Mouse (Mus musculus) megakaryocyte, embryonic 14.5 days (primary cell): ENCODE measurements at regions not wholly inside any gene's neighbourhood (a gene's known extent, or its start where the extent isn't known, plus 50 kb on each side); places are given as distances from the start of the nearest gene placed in this dataset.

ENCODE experiments used
- FLI1 ChIP-seq: IDR thresholded peaks from 2 replicates; pipeline ENCODE4 v1.6.1; 2012; ENCODE audit warnings: low read length, inconsistent platforms, mixed read lengths
- GATA1 ChIP-seq: IDR thresholded peaks from 3 replicates; pipeline ENCODE4 v1.6.1; 2012; ENCODE audit warnings: mixed read lengths, low read length, inconsistent platforms, borderline replicate concordance

- TF ChIP-seq FLI1, result no peak
- no peak for TF ChIP-seq GATA1
These were observed 61.8 kb downstream of the Fam43a start for GRCm38 (mm10) chr16:30661086-30661977.
